Mouse (Mus musculus) skeletal muscle tissue, postnatal 0 days (tissue): ENCODE results near the gene Alox15. TPM values are rescaled to one million over a fixed set of nuclear protein-coding genes. Genes with fewer than 3 reads are reported as not detected.

Experiments used
- polyA plus RNA-seq: library from polyadenylated mRNA; unstranded; fragments of >200 nt; fragmentation: Nextera tagmentation; extraction: Ambion mirVana; gene quantifications from 2 replicates; pipeline ENCODE4 v1.2.1, GENCODE M21; 2015

Alox15 gene
- polyA plus RNA-seq, result 0.08 and 0.12 TPM in 2 replicates

GRCm38 (mm10) chr11:70351868-70352267 is at the start of gene Alox15:
TSS of gene Alox15 (minus strand) at chr11:70352031.

GRCm38 (mm10) chr11:70322528-70322927 is 29.3 kb downstream of the Alox15 start, which contains the start of gene Alox12e:
TSS of gene Alox12e (minus strand) at chr11:70322628.

Other genes with a start within 250 kb of the Alox15 start
- gene Mgl2, start 221.7 kb downstream of the Alox15 start, polyA plus RNA-seq, result 8.2 and 9.7 TPM in 2 replicates
- gene Clec10a, start 195.8 kb downstream of the Alox15 start, polyA plus RNA-seq, result 4.7 and 11.4 TPM in 2 replicates
- 0.37 and 0.59 TPM in 2 replicates for gene Slc16a11, start 139.3 kb downstream of the Alox15 start, polyA plus RNA-seq
- 1.3 and 2.4 TPM in 2 replicates for gene Slc16a13, start 131.0 kb downstream of the Alox15 start, polyA plus RNA-seq
- 6.5 and 8.3 TPM in 2 replicates for gene Bcl6b, start 122.2 kb downstream of the Alox15 start, polyA plus RNA-seq
- gene 0610010K14Rik, start 114.1 kb downstream of the Alox15 start, polyA plus RNA-seq, result 70.9 and 85.5 TPM in 2 replicates
- gene Gm21988, start 112.2 kb downstream of the Alox15 start, polyA plus RNA-seq, result 6.0 and 7.6 TPM in 2 replicates
- 228 and 235 TPM in 2 replicates for gene Rnasek, start 112.2 kb downstream of the Alox15 start, polyA plus RNA-seq
- 0.91 and 1.7 TPM in 2 replicates for gene Alox12, start 96.7 kb downstream of the Alox15 start, polyA plus RNA-seq
- 0.21 and 0.27 TPM in 2 replicates for gene Alox12e, start 29.4 kb downstream of the Alox15 start, polyA plus RNA-seq
- 11.7 and 12.6 TPM in 2 replicates for gene Pelp1, start 58.0 kb upstream of the Alox15 start, polyA plus RNA-seq
- 8.7 and 12.3 TPM in 2 replicates for gene Arrb2, start 80.6 kb upstream of the Alox15 start, polyA plus RNA-seq
- gene Med11, start 99.9 kb upstream of the Alox15 start, polyA plus RNA-seq, result 13.6 and 16.3 TPM in 2 replicates
- gene Zmynd15, start 107.4 kb upstream of the Alox15 start, polyA plus RNA-seq, result 0.30 and 0.38 TPM in 2 replicates
- 2.9 and 3.2 TPM in 2 replicates for gene Cxcl16, start 108.0 kb upstream of the Alox15 start, polyA plus RNA-seq
- gene Tm4sf5, start 153.2 kb upstream of the Alox15 start, polyA plus RNA-seq, result not detected in 2 replicates
- gene Vmo1, start 162.6 kb upstream of the Alox15 start, polyA plus RNA-seq, result 0.31 and 0.34 TPM in 2 replicates
- gene Gltpd2, start 167.2 kb upstream of the Alox15 start, polyA plus RNA-seq, result 0.15 and 0.44 TPM in 2 replicates
- gene Psmb6, start 173.3 kb upstream of the Alox15 start, polyA plus RNA-seq, result 671 and 694 TPM in 2 replicates
- gene Gm40193, start 180.9 kb upstream of the Alox15 start, polyA plus RNA-seq, result not detected in 2 replicates
- 8.9 and 9.1 TPM in 2 replicates for gene Pld2, start 188.0 kb upstream of the Alox15 start, polyA plus RNA-seq
- 7.8 and 8.1 TPM in 2 replicates for gene Mink1, start 210.8 kb upstream of the Alox15 start, polyA plus RNA-seq